Mouse (Mus musculus): ENCODE data around the gene Ifna14.
"Not testable (repeated sequence)": the region's sequence is repeated elsewhere in the genome, so short reads cannot be mapped to it uniquely, and the experiment has no call there.

Ifna14 gene

DNA sequence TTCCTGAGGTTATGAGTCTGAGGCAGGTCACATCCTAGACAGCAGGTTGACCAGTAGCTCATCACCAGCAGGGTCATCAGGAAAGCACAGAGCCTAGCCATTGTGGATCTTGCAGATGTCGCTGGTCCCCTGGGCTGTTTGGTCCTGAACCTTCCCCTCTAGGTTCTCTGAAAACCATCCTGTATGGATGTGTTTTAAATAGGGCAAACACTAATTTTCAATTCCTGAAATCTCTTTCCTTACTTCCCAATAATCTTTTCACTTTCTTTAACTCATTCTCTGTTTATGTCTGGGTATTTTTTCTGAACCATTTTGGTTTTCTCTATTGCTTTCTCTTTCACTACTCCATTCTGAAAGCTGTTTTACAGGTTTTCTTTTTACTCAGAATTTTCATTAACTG, at the start of gene Ifna14:
Gene Ifna14, minus strand, starts transcription at position 101 of the 400 bp plus-strand sequence.
- no peak for DNase-seq

DNA sequence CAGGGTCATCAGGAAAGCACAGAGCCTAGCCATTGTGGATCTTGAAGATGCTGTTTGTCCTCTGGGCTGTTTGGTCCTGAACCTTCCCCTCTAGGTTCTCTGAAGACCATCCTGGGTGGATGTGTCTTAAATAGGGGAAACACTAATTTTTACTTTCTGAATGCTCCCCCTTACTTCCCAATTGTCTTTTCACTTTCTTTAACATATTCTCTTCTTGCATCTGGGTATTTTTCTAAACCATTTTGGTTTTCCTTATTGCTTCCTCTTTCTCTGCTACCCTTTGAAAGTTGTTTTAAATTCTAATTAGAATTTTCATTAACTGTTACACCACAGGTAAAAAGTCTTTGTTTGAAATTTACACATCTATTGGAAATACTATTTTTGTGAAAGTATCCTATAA, 31.7 kb upstream of the Ifna14 start, which contains the start of gene Ifna12:
Gene Ifna12, minus strand, starts transcription at position 101 of the 400 bp plus-strand sequence.
- DNase-seq = no peak

DNA sequence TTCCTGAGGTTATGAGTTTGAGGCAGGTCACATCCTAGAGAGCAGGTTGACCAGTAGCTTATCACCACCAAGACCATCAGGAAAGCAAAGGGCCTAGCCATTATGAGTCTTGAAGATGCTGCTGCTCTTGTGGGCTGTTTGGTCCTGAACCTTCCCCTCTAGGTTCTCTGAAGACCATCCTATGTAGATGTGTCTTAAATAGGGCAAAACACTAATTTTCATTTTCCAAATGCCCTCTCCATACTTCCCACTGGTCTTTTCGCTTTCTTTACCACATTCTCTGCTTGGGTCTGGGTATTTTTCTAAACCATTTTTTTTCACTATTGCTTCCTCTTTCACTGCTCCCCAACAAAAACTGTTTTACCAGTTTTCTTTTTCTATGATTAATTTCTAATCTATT, 20.7 kb upstream of the Ifna14 start, which contains the start of gene Ifna9:
Gene Ifna9, minus strand, starts transcription at position 101 of the 400 bp plus-strand sequence.
- no peak for DNase-seq

DNA sequence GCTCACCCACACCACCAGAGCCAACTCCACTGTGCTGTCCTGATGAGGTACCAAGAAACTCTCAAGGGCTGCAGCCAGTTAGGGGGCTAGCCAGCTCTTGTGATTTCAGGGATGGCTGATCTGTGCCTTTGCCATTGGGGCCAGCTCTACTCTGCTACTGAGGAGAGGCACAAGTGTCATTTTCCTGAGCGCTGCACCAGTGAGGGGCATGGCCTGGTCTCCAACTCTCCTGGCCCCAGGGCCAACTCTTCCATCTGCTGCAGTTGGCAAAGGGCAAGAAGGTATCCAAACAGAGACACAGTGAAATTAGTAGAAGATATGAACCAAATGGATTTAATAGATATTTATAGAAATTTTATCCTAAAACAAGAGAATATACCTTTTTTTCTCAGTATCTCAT, 9.8 kb downstream of the Ifna14 start:
- DNase-seq = no peak

DNA sequence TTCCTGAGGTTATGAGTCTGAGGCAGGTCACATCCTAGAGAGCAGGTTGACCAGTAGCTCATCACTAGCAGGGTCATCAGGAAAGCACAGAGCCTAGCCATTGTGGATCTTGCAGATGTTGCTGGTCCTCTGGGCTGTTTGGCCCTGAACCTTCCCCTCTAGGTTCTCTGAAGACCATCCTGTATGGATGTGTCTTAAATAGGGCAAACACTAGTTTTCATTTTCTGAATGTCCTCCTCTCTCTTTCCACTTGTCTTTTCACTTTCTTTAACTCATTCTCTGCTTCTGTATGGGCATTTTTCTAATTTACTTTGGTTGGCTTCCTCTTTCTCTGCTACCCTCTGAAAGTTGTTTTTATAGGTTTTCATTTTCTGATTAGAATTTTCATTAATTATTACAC, 13.5 kb downstream of the Ifna14 start, which contains the start of gene Ifna15:
Gene Ifna15, minus strand, starts transcription at position 101 of the 400 bp plus-strand sequence.
- DNase-seq = not testable (repeated sequence)

DNA sequence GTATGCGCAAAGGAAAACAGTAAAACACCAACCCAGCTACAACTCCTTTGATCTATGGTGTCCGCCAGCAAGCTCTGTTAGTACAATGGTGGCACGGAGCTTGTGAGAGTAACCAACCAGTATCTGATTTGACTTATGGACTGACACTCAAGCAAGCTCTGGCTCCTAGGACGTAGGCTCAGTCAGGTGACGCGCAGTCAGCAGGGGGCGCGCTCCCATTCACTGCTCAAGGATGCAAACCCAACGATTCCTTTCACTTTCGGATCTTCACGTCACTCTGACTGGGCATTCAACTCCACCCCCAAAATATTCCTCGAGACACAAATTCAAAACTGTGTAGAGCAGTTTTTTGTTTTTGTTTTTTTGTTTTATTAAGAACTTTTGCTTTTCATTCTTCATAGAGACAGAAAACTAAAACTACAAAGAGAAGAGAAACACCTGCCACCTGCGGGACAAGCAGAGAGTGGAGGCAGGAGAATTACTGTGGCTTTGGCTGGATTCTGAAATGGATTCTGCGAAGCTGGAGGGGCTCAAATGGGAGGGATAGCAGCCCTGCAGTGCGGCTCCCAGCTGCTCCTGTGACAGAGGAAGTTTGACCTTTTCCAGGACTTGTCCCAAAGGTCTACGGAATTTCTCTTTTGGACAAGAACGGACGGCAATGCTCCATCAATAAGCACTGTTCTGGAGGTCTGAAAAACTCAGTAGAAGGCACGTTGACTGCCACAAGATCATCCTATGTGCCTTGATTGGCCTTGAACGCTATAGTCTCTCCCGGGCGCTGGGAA, 21.2 kb downstream of the Ifna14 start:
- peak; percentile 88 for DNase-seq

DNA sequence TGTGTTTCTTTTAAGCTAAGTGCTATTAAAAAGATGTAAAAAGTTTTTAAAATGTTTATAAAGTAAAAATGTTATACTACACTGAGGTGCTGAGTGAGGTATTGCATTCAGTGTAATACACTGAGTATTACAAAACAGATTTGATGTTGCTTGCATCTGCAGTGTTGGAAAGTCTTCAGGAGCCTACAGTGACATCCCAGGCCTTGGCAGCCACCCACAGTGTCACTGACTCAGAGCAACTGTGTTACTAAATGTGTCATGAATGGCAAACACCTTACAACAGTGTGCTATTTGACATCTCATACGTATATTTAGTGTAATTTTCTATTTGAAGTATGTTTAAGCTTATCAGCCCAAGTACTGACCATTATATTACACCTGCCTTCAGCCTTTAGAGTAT, 23.6 kb downstream of the Ifna14 start:
- no peak for DNase-seq

DNA sequence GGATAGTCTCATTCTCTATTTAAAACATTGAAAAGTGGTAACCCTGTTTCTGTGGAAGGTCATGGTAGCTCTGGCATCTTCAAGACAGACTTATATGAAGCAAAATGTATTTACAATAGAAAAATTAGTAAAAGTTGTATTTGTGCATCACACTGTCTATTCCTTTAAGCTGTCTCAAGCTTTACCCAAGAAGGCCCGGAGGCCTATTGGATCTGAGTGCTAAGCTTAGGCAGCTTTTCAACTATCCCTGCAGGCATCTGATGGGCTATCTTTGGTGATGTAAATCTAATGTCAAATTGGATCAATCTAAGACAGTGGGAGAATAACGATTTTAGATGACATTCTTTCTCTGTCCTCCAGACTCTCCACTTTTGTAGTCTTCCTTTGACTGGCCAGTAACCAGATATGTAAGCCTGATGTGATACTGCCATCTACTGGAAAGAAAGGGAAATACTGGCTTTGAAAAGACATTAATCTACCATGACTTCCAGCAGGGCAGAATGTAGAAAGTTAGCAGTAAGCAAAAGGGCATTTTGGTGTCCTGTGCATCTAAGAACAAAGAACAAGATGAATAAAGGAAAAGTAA, 27.9 kb downstream of the Ifna14 start:
- DNase-seq = no peak

DNA sequence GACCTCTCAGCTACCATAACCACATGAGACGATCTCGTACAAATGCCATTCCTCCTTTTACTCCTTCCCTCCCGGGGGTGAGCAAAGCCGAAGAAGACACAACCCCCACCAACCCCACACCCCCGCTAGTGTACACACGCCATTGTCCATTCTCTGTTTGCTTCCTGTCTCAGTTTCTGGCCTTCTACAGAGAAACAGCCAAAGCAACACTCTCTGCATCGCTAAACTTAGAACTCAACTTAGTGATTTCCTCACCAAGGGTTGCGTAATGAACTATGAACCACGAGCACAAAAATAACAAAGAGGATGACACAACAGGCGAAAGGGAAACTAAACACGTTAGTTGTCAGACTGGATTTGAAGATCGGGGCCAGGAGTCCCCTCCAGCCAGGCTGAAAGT, 34.3 kb downstream of the Ifna14 start:
- no peak for DNase-seq

DNA sequence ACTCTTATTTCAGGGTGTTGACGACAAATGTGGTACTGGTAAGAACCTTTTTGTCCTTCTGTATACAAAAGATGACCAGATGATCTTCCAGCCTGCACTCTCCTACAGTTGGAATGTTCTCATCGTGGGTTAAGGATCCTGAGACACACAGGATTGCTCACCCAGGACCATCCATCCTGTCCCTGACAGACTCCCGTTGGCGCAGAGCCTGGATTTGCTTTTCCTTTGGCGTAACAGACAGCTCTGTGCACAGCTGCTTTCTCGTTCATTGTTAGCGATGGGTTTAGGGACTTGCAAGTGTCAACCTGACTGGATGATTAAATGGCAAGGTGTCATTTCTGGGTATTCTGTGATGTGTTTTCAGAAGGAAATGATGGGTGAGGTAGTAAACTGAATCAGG, 35.0 kb downstream of the Ifna14 start:
- no peak for DNase-seq

DNA sequence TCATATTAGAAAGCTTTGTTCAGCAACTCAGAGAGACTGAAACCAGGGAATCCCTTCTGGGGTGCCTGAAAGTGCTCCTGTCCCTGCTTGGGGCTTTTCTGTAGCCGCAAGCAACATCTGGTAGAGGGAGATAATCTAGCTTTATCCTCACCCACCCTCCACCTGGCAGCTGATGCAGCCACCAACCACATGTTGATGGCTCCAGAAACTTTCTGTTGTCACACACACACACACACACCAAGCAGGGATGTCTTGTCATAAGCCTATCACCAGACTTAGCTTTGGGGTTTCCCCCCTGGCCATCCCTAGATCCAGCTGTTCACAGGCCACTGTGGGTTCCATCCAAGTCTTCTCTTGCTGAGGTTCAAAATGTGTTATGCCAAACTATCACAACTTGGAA, 35.9 kb downstream of the Ifna14 start:
- DNase-seq = no peak

DNA sequence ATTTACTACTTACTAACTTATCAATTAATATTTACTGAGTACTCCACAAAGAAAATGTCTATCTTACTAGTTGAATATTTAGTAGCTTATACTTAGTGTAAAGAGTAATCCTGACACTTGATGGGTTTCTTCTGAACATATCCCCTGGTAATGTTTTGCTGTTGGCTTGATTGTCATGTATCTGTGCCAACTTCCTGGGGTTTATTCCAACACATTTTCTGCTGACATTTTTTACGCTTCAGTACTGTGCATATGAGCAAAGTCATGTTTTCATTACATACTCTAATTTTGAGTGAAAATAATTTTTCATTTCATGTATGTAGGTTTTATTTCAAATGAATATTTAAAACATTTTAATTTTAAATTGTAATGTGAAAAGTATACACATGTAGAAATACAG, 36.7 kb downstream of the Ifna14 start:
- no peak for DNase-seq

DNA sequence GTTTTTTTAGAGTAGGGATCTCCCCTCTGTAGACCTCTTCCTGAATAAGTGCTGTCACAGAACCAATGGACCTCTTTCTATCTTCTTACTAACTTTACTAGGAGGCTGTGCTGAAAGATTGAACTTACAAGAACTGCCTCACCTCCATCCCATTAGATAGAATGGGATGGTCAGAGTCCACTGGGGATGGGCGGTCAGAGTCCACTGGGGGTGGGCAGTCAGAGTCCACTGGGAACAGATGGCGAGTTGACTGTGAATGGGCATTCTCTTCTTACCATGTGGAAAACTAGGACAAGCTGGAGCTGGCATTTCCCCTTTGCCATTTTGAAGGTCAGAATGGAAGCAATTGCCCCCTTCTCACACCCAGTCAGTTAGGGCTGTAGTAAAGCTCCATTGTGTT, 38.1 kb downstream of the Ifna14 start:
- DNase-seq = no peak

DNA sequence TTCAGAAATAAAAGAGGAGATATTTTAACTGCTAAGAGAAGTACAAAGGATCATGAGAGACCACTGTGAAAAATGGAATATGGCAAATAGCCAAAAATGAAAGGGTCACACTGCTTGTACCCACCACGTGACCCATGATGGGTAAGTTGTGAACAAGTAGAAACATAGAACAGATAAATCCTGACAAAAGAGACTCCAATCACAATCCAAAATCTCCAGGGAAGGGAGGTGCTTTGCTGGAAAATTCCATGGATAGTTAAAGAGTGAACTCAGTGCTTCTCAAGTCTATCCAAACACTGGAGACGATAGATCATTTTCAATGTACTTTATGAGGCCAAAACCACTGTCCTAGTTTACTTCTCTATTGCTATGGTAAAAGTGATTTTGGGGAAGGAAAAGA, 40.7 kb downstream of the Ifna14 start:
- no peak for DNase-seq

DNA sequence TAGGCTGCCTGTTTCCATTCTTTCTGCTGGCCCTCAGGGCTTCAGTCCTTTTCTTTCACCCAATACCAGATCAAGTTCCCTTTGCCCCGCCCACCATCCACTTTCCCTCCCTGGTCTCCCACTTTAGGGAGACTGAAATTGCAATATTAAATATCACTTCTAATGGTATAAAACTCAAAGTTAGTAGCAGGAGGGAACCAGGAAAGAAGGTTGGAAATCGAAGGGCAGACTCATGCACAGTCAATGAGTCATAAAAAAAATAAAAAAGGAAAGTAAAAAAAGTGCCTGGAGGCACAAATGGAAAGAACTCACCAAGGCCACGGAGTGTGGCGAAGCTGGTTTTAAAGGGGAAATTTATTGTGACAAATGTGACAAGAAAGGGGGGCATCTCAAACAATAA, 41.3 kb downstream of the Ifna14 start:
- no peak for DNase-seq

DNA sequence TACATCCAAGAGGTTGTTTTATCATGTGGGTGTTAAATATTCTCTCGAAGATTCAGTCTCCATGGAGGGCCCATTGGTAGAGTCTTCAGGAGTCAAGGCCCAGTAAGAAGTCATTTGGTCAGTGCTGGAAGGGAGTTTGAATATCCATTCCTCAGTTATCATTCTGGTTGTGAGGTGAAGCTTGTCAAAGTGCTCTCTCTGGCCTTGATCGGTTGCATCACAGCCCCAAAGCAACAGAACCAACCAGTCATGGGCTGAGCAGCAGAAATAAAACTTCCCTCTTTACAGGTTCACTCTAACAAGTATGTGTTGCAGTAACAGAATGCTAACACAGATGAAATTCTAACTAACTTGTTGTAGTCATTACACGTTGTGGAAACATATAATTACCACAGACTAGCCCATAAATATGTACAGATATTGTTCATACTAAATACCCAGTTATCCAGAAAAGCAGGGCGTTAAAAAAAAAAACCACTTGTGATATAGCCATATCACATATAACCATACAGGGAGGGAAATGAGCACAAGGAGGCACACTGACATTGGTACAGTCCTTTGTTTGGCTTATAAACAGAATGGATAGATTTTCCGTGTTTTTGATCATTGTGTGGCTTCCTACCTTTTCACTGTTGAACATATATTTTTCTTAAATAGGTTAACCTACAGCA, 45.1 kb downstream of the Ifna14 start:
- no peak for DNase-seq

DNA sequence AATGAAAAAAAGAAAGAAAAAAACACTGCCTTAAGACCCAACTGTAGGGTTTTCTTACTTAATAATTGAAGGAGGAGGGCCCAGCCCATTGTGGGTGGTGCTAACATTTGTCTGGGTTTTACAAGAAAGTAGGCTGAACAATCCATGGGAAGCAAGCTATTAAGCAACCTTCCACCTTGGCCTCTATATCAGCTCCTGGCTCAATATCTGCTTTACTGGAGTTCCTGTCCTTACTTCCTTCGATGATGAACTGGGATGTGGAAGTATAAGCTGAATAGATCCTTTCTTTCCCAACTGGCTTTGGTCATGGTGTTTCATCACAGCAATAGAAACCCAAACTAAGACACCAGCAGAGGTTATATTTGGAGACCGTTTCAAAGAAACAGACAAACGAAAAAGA, 46.2 kb downstream of the Ifna14 start:
- DNase-seq = no peak

DNA sequence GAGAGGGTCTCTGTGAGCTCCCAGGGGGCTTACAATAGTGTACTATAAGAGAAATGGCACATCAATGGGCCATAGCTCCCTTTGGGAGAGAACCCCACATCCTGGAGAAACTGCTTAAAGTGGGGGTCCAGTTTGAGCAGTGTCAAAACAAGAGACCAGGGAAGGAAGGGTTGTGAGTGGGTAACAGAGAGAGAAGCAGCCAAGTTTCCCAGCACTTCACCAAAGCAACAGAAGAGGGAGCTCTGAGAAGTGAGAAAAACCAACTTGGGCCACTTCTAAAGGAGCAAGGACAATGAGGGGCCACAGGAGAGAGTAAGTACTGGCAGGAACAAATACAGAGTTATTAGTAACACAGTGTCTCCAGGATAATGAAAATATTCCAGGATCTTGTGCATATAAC, 48.4 kb downstream of the Ifna14 start:
- DNase-seq = peak; percentile 11

DNA sequence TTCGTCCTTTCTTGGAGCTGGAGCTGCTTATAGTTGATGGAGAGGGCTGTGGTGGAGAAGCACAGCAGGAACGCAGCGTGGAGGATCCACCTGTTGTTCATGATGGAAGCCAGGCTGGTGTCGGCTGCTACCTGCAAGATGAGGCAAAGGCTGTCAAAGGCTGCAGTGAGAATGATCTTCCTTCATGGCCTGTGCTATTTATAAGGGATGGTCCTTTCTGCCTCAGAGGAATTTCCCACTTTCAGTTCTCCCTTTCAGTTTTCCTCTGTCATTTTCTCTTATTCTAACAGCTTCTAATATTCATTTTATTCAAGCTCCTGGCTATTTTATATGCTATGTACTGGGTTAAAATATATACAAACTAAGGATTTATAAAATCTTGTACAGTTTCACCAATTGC, 48.9 kb downstream of the Ifna14 start, which contains the start of gene Ifnb1:
Gene Ifnb1, minus strand, starts transcription at position 101 of the 400 bp plus-strand sequence.
- no peak for DNase-seq
